Mouse (Mus musculus) liver, adult 2 months (tissue): ENCODE results near the gene Plekhm3.

ENCODE experiments used
- CTCF ChIP-seq: fragments of 200-500 bp; IDR thresholded peaks from 2 replicates; pipeline ENCODE4 v1.5.1; 2011; ENCODE audit warnings: low read depth, low read length, control low read depth
- POLR2A ChIP-seq: fragments of 200-500 bp; IDR thresholded peaks from 2 replicates; pipeline ENCODE4 v1.6.1; 2011; ENCODE audit warnings: low read length, control low read depth; ENCODE audit not compliant: insufficient read depth; ENCODE audit errors: extremely low read depth

DNA sequence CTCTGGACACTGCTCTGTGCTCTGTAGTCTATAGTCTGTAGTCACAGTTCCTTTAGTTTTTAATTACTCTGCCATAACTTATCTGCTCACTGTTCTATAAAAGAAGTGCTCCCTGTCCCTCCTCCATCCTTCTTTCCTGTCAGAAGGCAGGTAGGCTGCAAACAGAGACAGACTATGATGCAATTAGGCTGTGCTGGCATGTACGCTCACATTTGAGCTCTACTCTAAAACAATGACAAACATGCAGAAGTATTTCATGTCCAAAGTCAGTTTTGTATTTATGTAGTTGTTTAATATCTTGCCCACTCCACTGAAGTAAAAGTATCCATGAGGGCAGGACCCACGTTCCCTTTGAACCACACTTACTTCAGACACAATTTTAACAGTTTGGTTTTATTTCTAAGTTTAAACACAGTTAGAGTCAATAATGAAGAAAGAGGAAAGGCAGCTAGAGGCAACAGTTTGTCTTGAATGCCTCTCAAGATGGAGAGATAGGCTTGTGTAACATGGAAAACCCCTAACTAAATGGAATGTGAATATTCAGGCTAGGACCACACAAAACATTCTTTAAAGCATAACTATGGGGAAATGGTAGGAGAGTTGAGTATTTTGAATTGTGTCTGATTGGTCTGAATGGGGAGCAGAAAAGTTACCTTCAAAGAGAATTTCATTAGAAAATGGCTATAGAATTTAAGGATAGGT, 69.0 kb downstream of the Plekhm3 start:
- TF ChIP-seq POLR2A: no peak
- no peak for TF ChIP-seq CTCF
